ENCODE assay signal across 24 mouse cellular contexts in genomic region chr6:134807091-134807490, GRCm38 (mm10). TPM values are rescaled to one million over a fixed set of nuclear protein-coding genes. Genes with fewer than 3 reads are reported as not detected.
DNase-seq lines count a peak whose midpoint lies in the region; ATAC-seq and TF ChIP-seq lines count a peak whose summit lies in the region.
"Had no signal": no experiment of that assay in that cellular context is flagged by ENCODE, and none has a peak within 500 bp of the region (broad histone marks: within the 10 kb centered on the region; RNA-seq: fewer than 3 reads in every experiment).

No protein-coding gene starts in this region.

- no peak overlapping the region for H3K4me3 ChIP-seq in lung, postnatal 0 days (ENCODE audit: low read depth, low read length)
- no peak overlapping the region for H3K4me3 ChIP-seq in stomach, postnatal 0 days (ENCODE audit: low read depth, low read length)
- H3K4me3 ChIP-seq: embryonic facial prominence, embryonic 12.5 days; embryonic facial prominence, embryonic 15.5 days; heart, adult 2 months; heart, embryonic 10.5 days; heart, embryonic 13.5 days; hindbrain, embryonic 13.5 days; intestine, embryonic 15.5 days had no signal

- WGBS in lung, postnatal 0 days: 53% methylated on average over 1 of the region's 2 CpGs
- 71% methylated on average over 1 of the region's 2 CpGs for whole genome bisulfite sequencing in stomach, postnatal 0 days

- DNase-seq in embryo, embryonic 10 days (ENCODE audit: low spot score): peak; percentile 3
- no peak for DNase-seq in embryo, embryonic 10.5 days (ENCODE audit: low spot score)
- DNase-seq in lung, postnatal 0 days (ENCODE audit: low spot score): peak; percentile 54
- no peak for DNase-seq in lung, postnatal 4 days
- peak; percentile 12 for DNase-seq in stomach, postnatal 0 days (ENCODE audit: low spot score)
- no peak for DNase-seq in retina, postnatal 1 day
- DNase-seq: cerebellum, adult 11 months; cerebellum, adult 2 months; cerebellum, adult 9-11 months; cerebellum, postnatal 36 days; gastrocnemius, postnatal 25 days; heart, adult 2 months; heart, postnatal 14 days; kidney, adult 11 months had no signal

- no peak for TF ChIP-seq EP300 in lung, postnatal 0 days (IDR thresholded peaks at IDR 0.05)
- TF ChIP-seq EP300 in stomach, postnatal 0 days (optimal IDR thresholded peaks at IDR 0.05): no peak

- H3K27me3 ChIP-seq in lung, postnatal 0 days (replicated peaks; ENCODE audit: insufficient read depth, low read length): no peaks in the 10 kb centered on the region
- no peaks in the 10 kb centered on the region for H3K27me3 ChIP-seq in stomach, postnatal 0 days (ENCODE audit: control insufficient read depth, insufficient read depth, low read length)
- H3K27me3 ChIP-seq: embryonic facial prominence, embryonic 12.5 days; embryonic facial prominence, embryonic 15.5 days; heart, embryonic 13.5 days; hindbrain, embryonic 13.5 days; intestine, embryonic 15.5 days had no signal

- no peaks in the 10 kb centered on the region for H3K9me3 ChIP-seq in lung, postnatal 0 days (ENCODE audit: low read length)
- H3K9me3 ChIP-seq in stomach, postnatal 0 days (ENCODE audit: control insufficient read depth, low read length): no peaks in the 10 kb centered on the region
- H3K9me3 ChIP-seq: embryonic facial prominence, embryonic 12.5 days; embryonic facial prominence, embryonic 15.5 days; heart, embryonic 10.5 days; heart, embryonic 13.5 days; hindbrain, embryonic 13.5 days; intestine, embryonic 15.5 days had no signal

- no peaks in the 10 kb centered on the region for H3K36me3 ChIP-seq in lung, postnatal 0 days (ENCODE audit: insufficient read depth, low read length)
- no peaks in the 10 kb centered on the region for H3K36me3 ChIP-seq in stomach, postnatal 0 days (ENCODE audit: control insufficient read depth, insufficient read depth, low read length)
- H3K36me3 ChIP-seq: embryonic facial prominence, embryonic 12.5 days; embryonic facial prominence, embryonic 15.5 days; heart, embryonic 10.5 days; heart, embryonic 13.5 days; hindbrain, embryonic 13.5 days; intestine, embryonic 15.5 days had no signal

- H3K27ac ChIP-seq in lung, postnatal 0 days (ENCODE audit: low read length): no peak overlapping the region
- H3K27ac ChIP-seq in stomach, postnatal 0 days (replicated peaks): peak overlapping the region; percentile 67; the same call in 1 of the 2 replicates
- H3K27ac ChIP-seq: embryonic facial prominence, embryonic 12.5 days; embryonic facial prominence, embryonic 15.5 days; heart, adult 2 months; heart, embryonic 10.5 days; heart, embryonic 13.5 days; hindbrain, embryonic 13.5 days; intestine, embryonic 15.5 days had no signal

- ATAC-seq in lung, postnatal 0 days: no peak
- ATAC-seq in stomach, postnatal 0 days (ENCODE audit: low FRiP score, low TSS enrichment): peak; percentile 36; the same call in 1 of the 2 replicates
- ATAC-seq: activated CD4-positive, CD25-positive, alpha-beta regulatory T cell, adult 4 months; CD4-positive, CD25-positive, alpha-beta regulatory T cell, adult 4 months; forebrain, embryonic 14.5 days; hindbrain, embryonic 16.5 days; intestine, embryonic 15.5 days had no signal

- TF ChIP-seq CTCF in lung, postnatal 0 days (IDR thresholded peaks at IDR 0.05): no peak
- TF ChIP-seq CTCF in stomach, postnatal 0 days (IDR thresholded peaks at IDR 0.05; ENCODE audit: low read depth): no peak

- no peak overlapping the region for H3K9ac ChIP-seq in lung, postnatal 0 days (replicated peaks; ENCODE audit: low read depth)
- no peak overlapping the region for H3K9ac ChIP-seq in stomach, postnatal 0 days (ENCODE audit: low read length)
- H3K9ac ChIP-seq: embryonic facial prominence, embryonic 12.5 days; embryonic facial prominence, embryonic 15.5 days; heart, embryonic 13.5 days; hindbrain, embryonic 13.5 days; intestine, embryonic 15.5 days had no signal

- no peaks in the 10 kb centered on the region; the same call in 1 of the 2 replicates for H3K4me1 ChIP-seq in lung, postnatal 0 days (ENCODE audit: insufficient read depth, low read depth, low read length)
- no peaks in the 10 kb centered on the region for H3K4me1 ChIP-seq in stomach, postnatal 0 days (replicated peaks; ENCODE audit: control insufficient read depth, insufficient read depth)
- H3K4me1 ChIP-seq: embryonic facial prominence, embryonic 12.5 days; embryonic facial prominence, embryonic 15.5 days; heart, embryonic 10.5 days; heart, embryonic 13.5 days; hindbrain, embryonic 13.5 days; intestine, embryonic 15.5 days had no signal

- no peak overlapping the region for H3K4me2 ChIP-seq in lung, postnatal 0 days (replicated peaks; ENCODE audit: low read depth, low read length)
- no peak overlapping the region for H3K4me2 ChIP-seq in stomach, postnatal 0 days (replicated peaks; ENCODE audit: low read depth)
- H3K4me2 ChIP-seq: embryonic facial prominence, embryonic 12.5 days; embryonic facial prominence, embryonic 15.5 days; heart, embryonic 13.5 days; hindbrain, embryonic 13.5 days; intestine, embryonic 15.5 days had no signal

RNA-seq across cellular contexts. Expression of gene Dusp16, which starts 14.7 kb away (rescaled TPM):
- 12.0 and 15.5 TPM in 2 replicates for polyA plus RNA-seq in lung, postnatal 0 days (2015; fragmentation: Nextera tagmentation; extraction: Ambion mirVana)
- 8.6 and 10.6 TPM in 2 replicates for polyA plus RNA-seq in stomach, postnatal 0 days (2015; fragmentation: Nextera tagmentation; extraction: Ambion mirVana)

RNA-seq across cellular contexts. Expression of gene Crebl2, which starts 22.9 kb away (rescaled TPM):
- polyA plus RNA-seq in lung, postnatal 0 days (2015; fragmentation: Nextera tagmentation; extraction: Ambion mirVana): 6.6 and 7.2 TPM in 2 replicates
- polyA plus RNA-seq in stomach, postnatal 0 days (2015; fragmentation: Nextera tagmentation; extraction: Ambion mirVana): 4.3 and 4.7 TPM in 2 replicates

Comparison
In these comparisons a context has a peak if more than half of its experiments do, and no peak if none do; other contexts are left out.
1. DNase-seq: peak in embryo, embryonic 10 days (single experiment), lung, postnatal 0 days (single experiment) and stomach, postnatal 0 days (single experiment); none in embryo, embryonic 10.5 days (single experiment), lung, postnatal 4 days (0 of 2) and retina, postnatal 1 day (single experiment).